Mouse (Mus musculus): ENCODE data around the gene Wfdc17. TPM values are rescaled to one million over a fixed set of nuclear protein-coding genes. Genes with fewer than 3 reads are reported as not detected.
A peak's percentile ranks its signal among the peaks of the same experiment; 100 is the strongest.

The Wfdc17 gene
- polyA plus RNA-seq, 1 experiment = 0.99 TPM

- Histone ChIP-seq H3K27ac (ENCODE audit: insufficient read depth, low read depth, low read length) (no peak overlapping the region), H3K27me3 (ENCODE audit: control insufficient read depth, insufficient read depth, low read length) (no peaks in the 10 kb centered on the region), H3K36me3 (ENCODE audit: control insufficient read depth, insufficient read depth, low read length) (no peaks in the 10 kb centered on the region), H3K4me3 (ENCODE audit: low read depth, low read length) (no peak overlapping the region), H3K4me1 (ENCODE audit: control insufficient read depth, insufficient read depth, insufficient read length, low read length) (no peaks in the 10 kb centered on the region)
- 65% methylated on average over 3 of the region's 3 CpGs for WGBS
- TF ChIP-seq POLR2A (IDR thresholded peaks at IDR 0.05; ENCODE audit: low read depth, low read length) (no peak), CTCF (IDR thresholded peaks at IDR 0.05; ENCODE audit: extremely low read depth, insufficient read length, insufficient replicate concordance, low read depth, low read length) (no peak)
Observed at GRCm38 (mm10) chr11:83737109-83737558, 33.3 kb downstream of the Wfdc17 start.

- Histone ChIP-seq H3K4me3 (ENCODE audit: low read depth, low read length) (no peak overlapping the region), H3K36me3 (ENCODE audit: control insufficient read depth, insufficient read depth, low read length) (no peaks in the 10 kb centered on the region), H3K27ac (ENCODE audit: insufficient read depth, low read depth, low read length) (no peak overlapping the region), H3K4me1 (ENCODE audit: control insufficient read depth, insufficient read depth, insufficient read length, low read length) (no peaks in the 10 kb centered on the region), H3K27me3 (ENCODE audit: control insufficient read depth, insufficient read depth, low read length) (no peaks in the 10 kb centered on the region)
- WGBS = 24% methylated on average over 5 of the region's 5 CpGs
- TF ChIP-seq CTCF (IDR thresholded peaks at IDR 0.05; ENCODE audit: extremely low read depth, insufficient read length, insufficient replicate concordance, low read depth, low read length) (peak; percentile 50; the same call in 1 of the 2 replicates), POLR2A (IDR thresholded peaks at IDR 0.05; ENCODE audit: low read depth, low read length) (no peak)
Observed at GRCm38 (mm10) chr11:83739241-83739640, 35.5 kb downstream of the Wfdc17 start.

- Histone ChIP-seq H3K4me1 (ENCODE audit: control insufficient read depth, insufficient read depth, insufficient read length, low read length) (no peaks in the 10 kb centered on the region), H3K4me3 (ENCODE audit: low read depth, low read length) (no peak overlapping the region), H3K27ac (ENCODE audit: insufficient read depth, low read depth, low read length) (no peak overlapping the region), H3K27me3 (ENCODE audit: control insufficient read depth, insufficient read depth, low read length) (no peaks in the 10 kb centered on the region), H3K36me3 (ENCODE audit: control insufficient read depth, insufficient read depth, low read length) (no peaks in the 10 kb centered on the region)
- TF ChIP-seq POLR2A (IDR thresholded peaks at IDR 0.05; ENCODE audit: low read depth, low read length) (no peak), CTCF (IDR thresholded peaks at IDR 0.05; ENCODE audit: extremely low read depth, insufficient read length, insufficient replicate concordance, low read depth, low read length) (no peak)
- 71% methylated on average over 4 of the region's 4 CpGs for WGBS
Observed at GRCm38 (mm10) chr11:83740443-83740991, 36.7 kb downstream of the Wfdc17 start.

- H3K36me3 ChIP-seq (ENCODE audit: control insufficient read depth, insufficient read depth, low read length) = no peaks in the 10 kb centered on the region
- TF ChIP-seq POLR2A (IDR thresholded peaks at IDR 0.05; ENCODE audit: low read depth, low read length) = no peak
- TF ChIP-seq CTCF (IDR thresholded peaks at IDR 0.05; ENCODE audit: extremely low read depth, insufficient read length, insufficient replicate concordance, low read depth, low read length) = no peak
- no peaks in the 10 kb centered on the region for H3K4me1 ChIP-seq (ENCODE audit: control insufficient read depth, insufficient read depth, insufficient read length, low read length)
- no peak overlapping the region for H3K4me3 ChIP-seq (ENCODE audit: low read depth, low read length)
- 36% methylated on average over 5 of the region's 5 CpGs for WGBS
- H3K27me3 ChIP-seq (ENCODE audit: control insufficient read depth, insufficient read depth, low read length) = no peaks in the 10 kb centered on the region
- H3K27ac ChIP-seq (ENCODE audit: insufficient read depth, low read depth, low read length) = no peak overlapping the region
Observed at GRCm38 (mm10) chr11:83741841-83742240, 38.0 kb downstream of the Wfdc17 start.

GRCm38 (mm10) chr11:83742731-83743355, 39.1 kb downstream of the Wfdc17 start:
- 63% methylated on average over 9 of the region's 9 CpGs for WGBS
- H3K4me3 ChIP-seq (ENCODE audit: low read depth, low read length) = no peak overlapping the region
- no peak overlapping the region for H3K27ac ChIP-seq (ENCODE audit: insufficient read depth, low read depth, low read length)

GRCm38 (mm10) chr11:83743525-83743924, 39.7 kb downstream of the Wfdc17 start:
- no peaks in the 10 kb centered on the region for H3K27me3 ChIP-seq (ENCODE audit: control insufficient read depth, insufficient read depth, low read length)
- TF ChIP-seq POLR2A (IDR thresholded peaks at IDR 0.05; ENCODE audit: low read depth, low read length) (no peak), CTCF (IDR thresholded peaks at IDR 0.05; ENCODE audit: extremely low read depth, insufficient read length, insufficient replicate concordance, low read depth, low read length) (no peak)
- 83% methylated on average over 3 of the region's 3 CpGs for WGBS
- H3K36me3 ChIP-seq (ENCODE audit: control insufficient read depth, insufficient read depth, low read length) = no peaks in the 10 kb centered on the region
- no peak overlapping the region for H3K4me3 ChIP-seq (ENCODE audit: low read depth, low read length)
- H3K27ac ChIP-seq (ENCODE audit: insufficient read depth, low read depth, low read length) = no peak overlapping the region
- peaks cover 4% of the 10 kb centered on the region; the same call in 1 of the 2 replicates for H3K4me1 ChIP-seq (ENCODE audit: control insufficient read depth, insufficient read depth, insufficient read length, low read length)

More at GRCm38 (mm10) chr11:83742731-83743355, 39.1 kb downstream of the Wfdc17 start:
- H3K27me3 ChIP-seq (ENCODE audit: control insufficient read depth, insufficient read depth, low read length) = no peaks in the 10 kb centered on the region
- TF ChIP-seq CTCF (IDR thresholded peaks at IDR 0.05; ENCODE audit: extremely low read depth, insufficient read length, insufficient replicate concordance, low read depth, low read length) (no peak), POLR2A (IDR thresholded peaks at IDR 0.05; ENCODE audit: low read depth, low read length) (no peak)
- no peaks in the 10 kb centered on the region for H3K36me3 ChIP-seq (ENCODE audit: control insufficient read depth, insufficient read depth, low read length)
- no peaks in the 10 kb centered on the region for H3K4me1 ChIP-seq (ENCODE audit: control insufficient read depth, insufficient read depth, insufficient read length, low read length)

- Histone ChIP-seq H3K27me3 (ENCODE audit: control insufficient read depth, insufficient read depth, low read length) (no peaks in the 10 kb centered on the region), H3K4me3 (ENCODE audit: low read depth, low read length) (no peak overlapping the region), H3K36me3 (ENCODE audit: control insufficient read depth, insufficient read depth, low read length) (no peaks in the 10 kb centered on the region), H3K27ac (ENCODE audit: insufficient read depth, low read depth, low read length) (no peak overlapping the region), H3K4me1 (ENCODE audit: control insufficient read depth, insufficient read depth, insufficient read length, low read length) (peaks cover 10% of the 10 kb centered on the region)
- WGBS = 57% methylated on average over 4 of the region's 4 CpGs
- no peak for TF ChIP-seq POLR2A (IDR thresholded peaks at IDR 0.05; ENCODE audit: low read depth, low read length)
- TF ChIP-seq CTCF (IDR thresholded peaks at IDR 0.05; ENCODE audit: extremely low read depth, insufficient read length, insufficient replicate concordance, low read depth, low read length) = no peak
Observed at GRCm38 (mm10) chr11:83746152-83746551, 42.4 kb downstream of the Wfdc17 start.
